In the genomic region with DNA sequence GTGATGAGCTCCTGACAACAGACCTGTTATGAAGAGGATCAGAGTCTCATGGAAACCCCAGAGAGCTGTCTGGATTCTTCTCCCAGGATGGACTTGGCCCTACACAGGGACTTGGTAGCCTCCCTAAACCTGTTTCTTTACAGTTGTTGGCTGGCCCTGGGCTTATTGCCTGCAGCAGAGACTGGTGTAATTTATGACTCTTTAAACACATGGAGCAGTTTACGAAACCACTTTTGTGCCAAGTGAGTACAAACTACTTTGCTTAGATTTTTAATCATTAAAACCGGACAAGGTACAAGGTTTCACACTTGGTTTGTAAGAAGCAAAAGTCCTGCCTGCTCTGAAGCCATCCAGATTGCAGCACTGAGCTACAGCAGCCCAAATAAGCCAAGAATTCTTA, we compare ENCODE assay signal across 25 mouse cellular contexts. TPM values are rescaled to one million over a fixed set of nuclear protein-coding genes. Genes with fewer than 3 reads are reported as not detected.
DNase-seq lines count a peak whose midpoint lies in the region; ATAC-seq and TF ChIP-seq lines count a peak whose summit lies in the region.
"Had no signal": no experiment of that assay in that cellular context is flagged by ENCODE, and none has a peak within 500 bp of the region (broad histone marks: within the 10 kb centered on the region; RNA-seq: fewer than 3 reads in every experiment).

No protein-coding gene starts in this region.

- no peak overlapping the region for H3K27ac ChIP-seq in liver, postnatal 0 days (ENCODE audit: low read depth)
- no peak overlapping the region for H3K27ac ChIP-seq in liver, embryonic 11.5 days (ENCODE audit: low read depth, low read length)
- H3K27ac ChIP-seq in intestine, embryonic 16.5 days (ENCODE audit: low read length), result peak overlapping the region; percentile 38; the same call in 1 of the 2 replicates
- peak overlapping the region; percentile 71 for H3K27ac ChIP-seq in small intestine, adult 2 months (ENCODE audit: insufficient read depth, low read depth, low read length)
- H3K27ac ChIP-seq: embryonic facial prominence, embryonic 10.5 days; embryonic facial prominence, embryonic 15.5 days; heart, embryonic 15.5 days; liver, embryonic 15.5 days; lung, embryonic 15.5 days; midbrain, embryonic 12.5 days; neural tube, embryonic 13.5 days; stomach, embryonic 15.5 days had no signal

- no peak for TF ChIP-seq EP300 in liver, postnatal 0 days (IDR thresholded peaks at IDR 0.05; ENCODE audit: low read depth)

- H3K27me3 ChIP-seq in liver, postnatal 0 days (ENCODE audit: insufficient read depth, low read length), result no peaks in the 10 kb centered on the region
- H3K27me3 ChIP-seq in liver, embryonic 11.5 days (replicated peaks; ENCODE audit: control insufficient read depth, insufficient read depth, low read length), result no peaks in the 10 kb centered on the region
- H3K27me3 ChIP-seq in intestine, embryonic 16.5 days (replicated peaks; ENCODE audit: control insufficient read depth, insufficient read depth, low read length), result no peaks in the 10 kb centered on the region
- no peaks in the 10 kb centered on the region for H3K27me3 ChIP-seq in small intestine, adult 2 months (ENCODE audit: control insufficient read depth, insufficient read depth, low read length)
- H3K27me3 ChIP-seq: embryonic facial prominence, embryonic 15.5 days; heart, embryonic 15.5 days; liver, embryonic 15.5 days; lung, embryonic 15.5 days; midbrain, embryonic 12.5 days; neural tube, embryonic 13.5 days; stomach, embryonic 15.5 days had no signal

- intact Hi-C loops in left cerebral cortex, postnatal 14 days (cut with DNase I), result no loop called here

- peaks cover 5% of the 10 kb centered on the region for H3K36me3 ChIP-seq in liver, postnatal 0 days (replicated peaks; ENCODE audit: insufficient read depth, low read length)
- no peaks in the 10 kb centered on the region for H3K36me3 ChIP-seq in liver, embryonic 11.5 days (ENCODE audit: control insufficient read depth, insufficient read depth, low read length)
- H3K36me3 ChIP-seq in intestine, embryonic 16.5 days (ENCODE audit: control insufficient read depth, insufficient read depth, low read length), result no peaks in the 10 kb centered on the region
- H3K36me3 ChIP-seq in small intestine, adult 2 months (ENCODE audit: control insufficient read depth, insufficient read depth, low read length), result peaks cover 21% of the 10 kb centered on the region
- H3K36me3 ChIP-seq: heart, embryonic 15.5 days; lung, embryonic 15.5 days; midbrain, embryonic 12.5 days; neural tube, embryonic 13.5 days; stomach, embryonic 15.5 days had no signal

- no peak overlapping the region for H3K9ac ChIP-seq in liver, postnatal 0 days (replicated peaks)
- no peak overlapping the region for H3K9ac ChIP-seq in liver, embryonic 11.5 days (ENCODE audit: low read depth, low read length)
- no peak overlapping the region for H3K9ac ChIP-seq in intestine, embryonic 16.5 days (ENCODE audit: low read depth, low read length)
- H3K9ac ChIP-seq: embryonic facial prominence, embryonic 15.5 days; heart, embryonic 15.5 days; liver, embryonic 15.5 days; lung, embryonic 15.5 days; midbrain, embryonic 12.5 days; neural tube, embryonic 13.5 days; stomach, embryonic 15.5 days had no signal

- no peaks in the 10 kb centered on the region for H3K9me3 ChIP-seq in liver, postnatal 0 days (ENCODE audit: low read length)
- H3K9me3 ChIP-seq in liver, embryonic 11.5 days (ENCODE audit: control insufficient read depth, low read length), result no peaks in the 10 kb centered on the region
- H3K9me3 ChIP-seq in intestine, embryonic 16.5 days (ENCODE audit: control insufficient read depth, low read length), result no peaks in the 10 kb centered on the region
- H3K9me3 ChIP-seq: embryonic facial prominence, embryonic 10.5 days; embryonic facial prominence, embryonic 15.5 days; heart, embryonic 15.5 days; liver, embryonic 15.5 days; lung, embryonic 15.5 days; midbrain, embryonic 12.5 days; neural tube, embryonic 13.5 days; stomach, embryonic 15.5 days had no signal

- H3K4me1 ChIP-seq in liver, postnatal 0 days (ENCODE audit: insufficient read depth), result no peaks in the 10 kb centered on the region
- no peaks in the 10 kb centered on the region for H3K4me1 ChIP-seq in liver, embryonic 11.5 days (replicated peaks; ENCODE audit: control insufficient read depth, insufficient read depth, low read length)
- H3K4me1 ChIP-seq in intestine, embryonic 16.5 days (ENCODE audit: control insufficient read depth, insufficient read depth, low read length), result no peaks in the 10 kb centered on the region
- peaks cover 20% of the 10 kb centered on the region for H3K4me1 ChIP-seq in small intestine, adult 2 months (ENCODE audit: control insufficient read depth, insufficient read depth, insufficient read length, low read length)
- H3K4me1 ChIP-seq: embryonic facial prominence, embryonic 10.5 days; embryonic facial prominence, embryonic 15.5 days; heart, embryonic 15.5 days; liver, embryonic 15.5 days; lung, embryonic 15.5 days; midbrain, embryonic 12.5 days; neural tube, embryonic 13.5 days; stomach, embryonic 15.5 days had no signal

- WGBS in liver, postnatal 0 days (ENCODE audit: insufficient replicate concordance), result 56% methylated on average over 2 of the region's 2 CpGs
- WGBS in liver, embryonic 11.5 days, result 86% methylated on average over 2 of the region's 2 CpGs
- WGBS in intestine, embryonic 16.5 days, result 55% methylated on average over 2 of the region's 2 CpGs
- 24% methylated on average over 2 of the region's 2 CpGs for WGBS in small intestine, adult 2 months

- peak; percentile 52; the same call in 1 of the 2 replicates for ATAC-seq in liver, postnatal 0 days
- ATAC-seq in liver, embryonic 11.5 days (replicated peaks; ENCODE audit: low FRiP score), result no peak
- ATAC-seq in intestine, embryonic 16.5 days, result peak; percentile 91
- no peak for ATAC-seq in megakaryocyte-erythroid progenitor cell, adult 5-6 weeks (replicated peaks; ENCODE audit: low FRiP score, low TSS enrichment, poor library complexity, severe bottlenecking)
- ATAC-seq: activated CD4-positive, CD25-positive, alpha-beta regulatory T cell, adult 4 months; forebrain, embryonic 14.5 days; hindbrain, embryonic 16.5 days had no signal

- H3K4me2 ChIP-seq in liver, postnatal 0 days (ENCODE audit: low read depth, low read length), result no peak overlapping the region
- H3K4me2 ChIP-seq in liver, embryonic 11.5 days, result no peak overlapping the region
- H3K4me2 ChIP-seq in intestine, embryonic 16.5 days (ENCODE audit: low read depth, low read length), result no peak overlapping the region
- H3K4me2 ChIP-seq: embryonic facial prominence, embryonic 15.5 days; heart, embryonic 15.5 days; liver, embryonic 15.5 days; lung, embryonic 15.5 days; midbrain, embryonic 12.5 days; neural tube, embryonic 13.5 days; stomach, embryonic 15.5 days had no signal

- TF ChIP-seq CTCF in liver, postnatal 0 days (IDR thresholded peaks at IDR 0.05; ENCODE audit: low read depth), result no peak
- TF ChIP-seq CTCF in small intestine, adult 2 months (IDR thresholded peaks at IDR 0.05; ENCODE audit: extremely low read depth, insufficient read length, insufficient replicate concordance, low read depth, low read length), result no peak

- TF ChIP-seq POLR2A in small intestine, adult 2 months (IDR thresholded peaks at IDR 0.05; ENCODE audit: low read depth, low read length), result no peak

- DNase-seq in liver, postnatal 0 days, result no peak
- no peak for DNase-seq in liver, embryonic 11.5 days (ENCODE audit: low spot score)
- DNase-seq in kidney, postnatal 10 days, result peak; percentile 36
- DNase-seq in embryo, embryonic 10.5 days (ENCODE audit: low spot score), result no peak
- no peak for DNase-seq in left cerebral cortex, postnatal 14 days (ENCODE audit: low spot score in 2 of 2)
- DNase-seq: adrenal gland, adult 8-10 months; B cell, adult 2 months; cerebellum, adult 2 months; cerebellum, postnatal 14 days; gastrocnemius, postnatal 14 days; left cerebral cortex, postnatal 4 days had no signal

- H3K4me3 ChIP-seq in liver, postnatal 0 days (ENCODE audit: low read depth, low read length), result no peak overlapping the region
- no peak overlapping the region for H3K4me3 ChIP-seq in liver, embryonic 11.5 days (ENCODE audit: low read depth, low read length)
- H3K4me3 ChIP-seq in intestine, embryonic 16.5 days (ENCODE audit: low read length), result no peak overlapping the region
- H3K4me3 ChIP-seq in small intestine, adult 2 months (ENCODE audit: low read depth, low read length), result no peak overlapping the region
- H3K4me3 ChIP-seq: embryonic facial prominence, embryonic 10.5 days; embryonic facial prominence, embryonic 15.5 days; heart, embryonic 15.5 days; liver, embryonic 15.5 days; lung, embryonic 15.5 days; midbrain, embryonic 12.5 days; neural tube, embryonic 13.5 days; stomach, embryonic 15.5 days had no signal

RNA-seq across cellular contexts. Expression of gene Cth, which starts 12.7 kb away (rescaled TPM):
- 190 and 195 TPM in 2 replicates for polyA plus RNA-seq in liver, postnatal 0 days (2015; fragmentation: Nextera tagmentation; extraction: Ambion mirVana)
- 31.6 and 35.6 TPM in 2 replicates for polyA plus RNA-seq in liver, embryonic 11.5 days (2014; fragmentation: Nextera tagmentation; extraction: Ambion mirVana)
- 70.8 and 74.7 TPM in 2 replicates for polyA plus RNA-seq in intestine, embryonic 16.5 days (2015; fragmentation: Nextera tagmentation; extraction: Ambion mirVana)
- polyA plus RNA-seq in small intestine, adult 2 months (2012; rRNA removed), result 9.9 and 15.2 TPM in 2 replicates
- total RNA-seq in left cerebral cortex, postnatal 14 days (2021), result 10 to 100 TPM in 1 of 2 experiments, 1 to 10 TPM in 1; 9.0 to 11.1 TPM
- total RNA-seq in megakaryocyte-erythroid progenitor cell, adult 5-6 weeks (2014; fragmentation: Nextera tagmentation), result 0.57 and 4.1 TPM in 2 replicates
- 1.5 TPM in 1 of 2 replicates, not detected in the other for total RNA-seq in megakaryocyte-erythroid progenitor cell, adult 5-6 weeks (2017)

RNA-seq across cellular contexts. Expression of gene Ankrd13c, which starts 34.9 kb away (rescaled TPM):
- 6.8 and 6.9 TPM in 2 replicates for polyA plus RNA-seq in liver, postnatal 0 days (2015; fragmentation: Nextera tagmentation; extraction: Ambion mirVana)
- 26.5 and 28.6 TPM in 2 replicates for polyA plus RNA-seq in liver, embryonic 11.5 days (2014; fragmentation: Nextera tagmentation; extraction: Ambion mirVana)
- 15.8 and 18.3 TPM in 2 replicates for polyA plus RNA-seq in intestine, embryonic 16.5 days (2015; fragmentation: Nextera tagmentation; extraction: Ambion mirVana)
- 13.9 and 29.5 TPM in 2 replicates for polyA plus RNA-seq in small intestine, adult 2 months (2012; rRNA removed)
- 100 to 1,000 TPM; 122 to 127 TPM for total RNA-seq in left cerebral cortex, postnatal 14 days (2021)
- total RNA-seq in megakaryocyte-erythroid progenitor cell, adult 5-6 weeks (2014; fragmentation: Nextera tagmentation), result 45.2 and 45.5 TPM in 2 replicates
- 56.0 and 77.6 TPM in 2 replicates for total RNA-seq in megakaryocyte-erythroid progenitor cell, adult 5-6 weeks (2017)

Comparison
In these comparisons a context has a peak if more than half of its experiments do, and no peak if none do; other contexts are left out.
1. ATAC-seq: peak in liver, postnatal 0 days (single experiment) and intestine, embryonic 16.5 days (single experiment); none in liver, embryonic 11.5 days (single experiment) and megakaryocyte-erythroid progenitor cell, adult 5-6 weeks (single experiment).
2. H3K27ac ChIP-seq: peak in intestine, embryonic 16.5 days (single experiment) and small intestine, adult 2 months (single experiment); none in liver, postnatal 0 days (single experiment) and liver, embryonic 11.5 days (single experiment).